30 mouse cellular contexts compared by ENCODE assay signal in the genomic region with DNA sequence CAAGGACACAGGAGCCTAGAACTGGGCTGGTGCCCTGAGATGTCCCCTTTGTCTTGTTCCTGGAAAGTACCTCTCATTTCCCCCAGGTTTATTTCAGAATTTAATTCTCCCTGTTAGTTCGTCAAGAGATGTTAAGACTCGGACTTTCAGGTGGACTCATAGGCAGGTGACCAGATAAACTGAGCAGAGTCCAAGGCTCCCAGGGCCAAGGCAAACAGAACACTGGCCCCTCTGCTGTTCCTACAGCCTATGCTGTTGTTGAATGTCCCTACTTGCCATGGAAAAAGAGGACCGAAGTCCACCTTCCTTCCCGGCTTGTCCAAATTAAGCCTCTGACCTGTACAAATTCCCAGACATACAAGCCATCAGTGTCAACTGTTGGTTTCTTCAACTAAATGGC. TPM values are rescaled to one million over a fixed set of nuclear protein-coding genes. Genes with fewer than 3 reads are reported as not detected.
DNase-seq lines count a peak whose midpoint lies in the region; ATAC-seq and TF ChIP-seq lines count a peak whose summit lies in the region.
"Had no signal": no experiment of that assay in that cellular context is flagged by ENCODE, and none has a peak within 500 bp of the region (broad histone marks: within the 10 kb centered on the region; RNA-seq: fewer than 3 reads in every experiment).

No protein-coding gene starts in this region.

- no peaks in the 10 kb centered on the region for H3K36me3 ChIP-seq in kidney, adult 2 months (ENCODE audit: control insufficient read depth, insufficient read depth, low read length)
- no peaks in the 10 kb centered on the region for H3K36me3 ChIP-seq in kidney, embryonic 16.5 days (ENCODE audit: insufficient read depth, low read length)
- no peaks in the 10 kb centered on the region for H3K36me3 ChIP-seq in liver, embryonic 11.5 days (ENCODE audit: control insufficient read depth, insufficient read depth, low read length)
- H3K36me3 ChIP-seq in liver, embryonic 16.5 days (ENCODE audit: control insufficient read depth, insufficient read depth): no peaks in the 10 kb centered on the region
- H3K36me3 ChIP-seq in hindbrain, embryonic 12.5 days: no peaks in the 10 kb centered on the region
- H3K36me3 ChIP-seq: embryonic facial prominence, embryonic 13.5 days; forebrain, embryonic 10.5 days; forebrain, embryonic 15.5 days; heart, embryonic 12.5 days; hindbrain, embryonic 10.5 days; limb, embryonic 12.5 days had no signal

- ATAC-seq in kidney, embryonic 16.5 days (ENCODE audit: low FRiP score, low TSS enrichment): no peak
- ATAC-seq in liver, embryonic 11.5 days (replicated peaks; ENCODE audit: low FRiP score): no peak; the same call in 1 of the 2 replicates
- ATAC-seq in liver, embryonic 16.5 days (ENCODE audit: low read depth): peak; percentile 84
- ATAC-seq in hindbrain, embryonic 12.5 days (ENCODE audit: low FRiP score): no peak
- ATAC-seq: CD4-positive, CD25-positive, alpha-beta regulatory T cell, adult 4 months; forebrain, embryonic 15.5 days; hindbrain, embryonic 16.5 days had no signal

- no peak for TF ChIP-seq CTCF in kidney, adult 2 months (conservative IDR thresholded peaks at IDR 0.05; ENCODE audit: insufficient read depth, insufficient read length, low read depth, low read length)

- no peaks in the 10 kb centered on the region for H3K9me3 ChIP-seq in kidney, embryonic 16.5 days (ENCODE audit: low read length)
- H3K9me3 ChIP-seq in liver, embryonic 11.5 days (ENCODE audit: control insufficient read depth, low read length): no peaks in the 10 kb centered on the region
- H3K9me3 ChIP-seq in liver, embryonic 16.5 days (replicated peaks; ENCODE audit: control insufficient read depth, low read length): no peaks in the 10 kb centered on the region
- H3K9me3 ChIP-seq in hindbrain, embryonic 12.5 days (replicated peaks): no peaks in the 10 kb centered on the region
- H3K9me3 ChIP-seq: embryonic facial prominence, embryonic 13.5 days; forebrain, embryonic 10.5 days; forebrain, embryonic 15.5 days; heart, embryonic 12.5 days; hindbrain, embryonic 10.5 days; limb, embryonic 12.5 days had no signal

- H3K4me2 ChIP-seq in kidney, embryonic 16.5 days (replicated peaks; ENCODE audit: low read depth, low read length): no peak overlapping the region
- H3K4me2 ChIP-seq in liver, embryonic 11.5 days: no peak overlapping the region
- H3K4me2 ChIP-seq in liver, embryonic 16.5 days (ENCODE audit: low read depth, low read length): no peak overlapping the region; the same call in 1 of the 2 replicates
- H3K4me2 ChIP-seq in hindbrain, embryonic 12.5 days (replicated peaks): no peak overlapping the region
- H3K4me2 ChIP-seq: embryonic facial prominence, embryonic 13.5 days; forebrain, embryonic 15.5 days; heart, embryonic 12.5 days; limb, embryonic 12.5 days had no signal

- no peak overlapping the region for H3K9ac ChIP-seq in kidney, embryonic 16.5 days (replicated peaks; ENCODE audit: low read length)
- H3K9ac ChIP-seq in liver, embryonic 11.5 days (ENCODE audit: low read depth, low read length): no peak overlapping the region
- H3K9ac ChIP-seq in liver, embryonic 16.5 days (ENCODE audit: low read depth, low read length): no peak overlapping the region
- H3K9ac ChIP-seq in hindbrain, embryonic 12.5 days: no peak overlapping the region
- H3K9ac ChIP-seq: embryonic facial prominence, embryonic 13.5 days; forebrain, embryonic 15.5 days; heart, embryonic 12.5 days; limb, embryonic 12.5 days had no signal

- DNase-seq in kidney, adult 2 months: peak; percentile 29
- peak; percentile 9 to 67 for DNase-seq in kidney, postnatal 25 days
- DNase-seq in liver, embryonic 11.5 days (ENCODE audit: low spot score): no peak
- no peak for DNase-seq in spleen, postnatal 10 days (ENCODE audit: low spot score in 2 of 2)
- no peak for DNase-seq in lung, postnatal 10 days
- DNase-seq: adrenal gland, postnatal 25 days; cerebellum, adult 11-12 months; cerebellum, adult 9-11 months; gastrocnemius, postnatal 36 days; heart, adult 18-20 months; lung, adult 2 months; lung, postnatal 14 days; midbrain, embryonic 14.5 days; right cerebral cortex, postnatal 25 days; spleen, adult 18-20 months; thymus, postnatal 4 days had no signal

- H3K27ac ChIP-seq in kidney, adult 2 months (ENCODE audit: insufficient read depth, low read depth, low read length): no peak overlapping the region
- H3K27ac ChIP-seq in kidney, embryonic 16.5 days (ENCODE audit: low read length): no peak overlapping the region
- H3K27ac ChIP-seq in liver, embryonic 11.5 days (ENCODE audit: low read depth, low read length): peak overlapping the region; percentile 65
- H3K27ac ChIP-seq in liver, embryonic 16.5 days (ENCODE audit: low read length): peak overlapping the region; percentile 75
- H3K27ac ChIP-seq in hindbrain, embryonic 12.5 days: no peak overlapping the region
- H3K27ac ChIP-seq: embryonic facial prominence, embryonic 13.5 days; forebrain, embryonic 10.5 days; forebrain, embryonic 15.5 days; hindbrain, embryonic 10.5 days; left cerebral cortex, adult 2 months; limb, embryonic 12.5 days had no signal

- TF ChIP-seq POLR2A in kidney, adult 2 months (IDR thresholded peaks at IDR 0.05; ENCODE audit: low read depth, low read length): no peak

- H3K4me1 ChIP-seq in kidney, adult 2 months (ENCODE audit: control insufficient read depth, insufficient read depth, low read length): no peaks in the 10 kb centered on the region
- H3K4me1 ChIP-seq in kidney, embryonic 16.5 days (ENCODE audit: insufficient read depth, low read length): no peaks in the 10 kb centered on the region
- no peaks in the 10 kb centered on the region for H3K4me1 ChIP-seq in liver, embryonic 11.5 days (replicated peaks; ENCODE audit: control insufficient read depth, insufficient read depth, low read length)
- peaks cover 9% of the 10 kb centered on the region for H3K4me1 ChIP-seq in liver, embryonic 16.5 days (ENCODE audit: control insufficient read depth, low read depth, low read length)
- peaks cover 4% of the 10 kb centered on the region; the same call in 1 of the 2 replicates for H3K4me1 ChIP-seq in hindbrain, embryonic 12.5 days
- H3K4me1 ChIP-seq: embryonic facial prominence, embryonic 13.5 days; forebrain, embryonic 10.5 days; forebrain, embryonic 15.5 days; limb, embryonic 12.5 days had no signal

- WGBS in kidney, adult 2 months: 73% methylated on average over 4 of the region's 4 CpGs
- WGBS in kidney, embryonic 16.5 days: 90% methylated on average over 4 of the region's 4 CpGs
- 72% methylated on average over 4 of the region's 4 CpGs for WGBS in liver, embryonic 11.5 days
- WGBS in liver, embryonic 16.5 days (ENCODE audit: insufficient replicate concordance): 58% methylated on average over 4 of the region's 4 CpGs
- WGBS in hindbrain, embryonic 12.5 days: 98% methylated on average over 4 of the region's 4 CpGs

- H3K27me3 ChIP-seq in kidney, adult 2 months (replicated peaks; ENCODE audit: control insufficient read depth, insufficient read depth, low read length): no peaks in the 10 kb centered on the region
- no peaks in the 10 kb centered on the region for H3K27me3 ChIP-seq in kidney, embryonic 16.5 days (ENCODE audit: insufficient read depth, low read length)
- H3K27me3 ChIP-seq in liver, embryonic 11.5 days (replicated peaks; ENCODE audit: control insufficient read depth, insufficient read depth, low read length): no peaks in the 10 kb centered on the region
- no peaks in the 10 kb centered on the region for H3K27me3 ChIP-seq in liver, embryonic 16.5 days (ENCODE audit: control insufficient read depth, insufficient read depth, low read depth, low read length)
- H3K27me3 ChIP-seq in hindbrain, embryonic 12.5 days: no peaks in the 10 kb centered on the region
- H3K27me3 ChIP-seq: embryonic facial prominence, embryonic 13.5 days; forebrain, embryonic 15.5 days; heart, embryonic 12.5 days; limb, embryonic 12.5 days had no signal

- H3K4me3 ChIP-seq in kidney, adult 2 months (ENCODE audit: insufficient read depth, low read depth, low read length): no peak overlapping the region
- H3K4me3 ChIP-seq in kidney, embryonic 16.5 days (ENCODE audit: low read length): no peak overlapping the region
- no peak overlapping the region for H3K4me3 ChIP-seq in liver, embryonic 11.5 days (ENCODE audit: low read depth, low read length)
- no peak overlapping the region for H3K4me3 ChIP-seq in liver, embryonic 16.5 days (ENCODE audit: low read depth, low read length)
- H3K4me3 ChIP-seq in hindbrain, embryonic 12.5 days: no peak overlapping the region
- H3K4me3 ChIP-seq: embryonic facial prominence, embryonic 13.5 days; forebrain, embryonic 10.5 days; forebrain, embryonic 15.5 days; heart, embryonic 12.5 days; hindbrain, embryonic 10.5 days; left cerebral cortex, adult 2 months; limb, embryonic 12.5 days had no signal

RNA-seq across cellular contexts. Expression of a gene that starts 13.4 kb away (rescaled TPM):
- 147 TPM in 2 replicates for polyA plus RNA-seq in kidney, adult 2 months (2012; rRNA removed)
- 52.0 and 65.5 TPM in 2 replicates for polyA plus RNA-seq in kidney, embryonic 16.5 days (2015; fragmentation: Nextera tagmentation; extraction: Ambion mirVana)
- 2,446 and 2,726 TPM in 2 replicates for polyA plus RNA-seq in liver, embryonic 11.5 days (2014; fragmentation: Nextera tagmentation; extraction: Ambion mirVana)
- polyA plus RNA-seq in liver, embryonic 16.5 days (2015; fragmentation: Nextera tagmentation; extraction: Ambion mirVana): 18,368 and 22,262 TPM in 2 replicates
- 18.5 and 20.0 TPM in 2 replicates for polyA plus RNA-seq in hindbrain, embryonic 12.5 days (2016; fragmentation: Nextera tagmentation; extraction: Ambion mirVana)

RNA-seq across cellular contexts. Expression of a gene that starts 13.5 kb away (rescaled TPM):
- polyA plus RNA-seq in kidney, adult 2 months (2012; rRNA removed): not detected in 2 replicates
- 0.45 TPM in 1 of 2 replicates, not detected in the other for polyA plus RNA-seq in kidney, embryonic 16.5 days (2015; fragmentation: Nextera tagmentation; extraction: Ambion mirVana)
- not detected in 2 replicates for polyA plus RNA-seq in liver, embryonic 11.5 days (2014; fragmentation: Nextera tagmentation; extraction: Ambion mirVana)
- polyA plus RNA-seq in liver, embryonic 16.5 days (2015; fragmentation: Nextera tagmentation; extraction: Ambion mirVana): 1.8 and 3.4 TPM in 2 replicates
- 3.8 and 6.1 TPM in 2 replicates for polyA plus RNA-seq in hindbrain, embryonic 12.5 days (2016; fragmentation: Nextera tagmentation; extraction: Ambion mirVana)
- polyA plus RNA-seq: forebrain, embryonic 10.5 days; frontal cortex, adult 2 months; hindbrain, embryonic 10.5 days; hindbrain, embryonic 16.5 days; intestine, embryonic 14.5 days had no signal

RNA-seq across cellular contexts. Expression of a gene that starts 41.7 kb away (rescaled TPM):
- polyA plus RNA-seq in kidney, adult 2 months (2012; rRNA removed): 35.4 and 44.4 TPM in 2 replicates
- 71.6 and 76.4 TPM in 2 replicates for polyA plus RNA-seq in kidney, embryonic 16.5 days (2015; fragmentation: Nextera tagmentation; extraction: Ambion mirVana)
- polyA plus RNA-seq in liver, embryonic 11.5 days (2014; fragmentation: Nextera tagmentation; extraction: Ambion mirVana): 49.7 and 50.4 TPM in 2 replicates
- polyA plus RNA-seq in liver, embryonic 16.5 days (2015; fragmentation: Nextera tagmentation; extraction: Ambion mirVana): 16.9 and 17.2 TPM in 2 replicates
- 47.6 and 49.5 TPM in 2 replicates for polyA plus RNA-seq in hindbrain, embryonic 12.5 days (2016; fragmentation: Nextera tagmentation; extraction: Ambion mirVana)

Comparison
In these comparisons a context has a peak if more than half of its experiments do, and no peak if none do; other contexts are left out.
1. DNase-seq: peak in kidney, adult 2 months (single experiment) and kidney, postnatal 25 days (2 of 2); none in liver, embryonic 11.5 days (single experiment), spleen, postnatal 10 days (0 of 2) and lung, postnatal 10 days (single experiment).
2. H3K27ac ChIP-seq: peak in liver, embryonic 11.5 days (single experiment) and liver, embryonic 16.5 days (single experiment); none in kidney, adult 2 months (single experiment), kidney, embryonic 16.5 days (single experiment) and hindbrain, embryonic 12.5 days (single experiment).
3. RNA of a gene that starts 13.4 kb away (polyA plus RNA-seq): 18,368 to 22,262 TPM in liver, embryonic 16.5 days and 2,446 to 2,726 TPM in liver, embryonic 11.5 days; 147 TPM in kidney, adult 2 months, 52.0 to 65.5 TPM in kidney, embryonic 16.5 days and 18.5 to 20.0 TPM in hindbrain, embryonic 12.5 days; every median in the first group is over 10 times any median in the second.